Mouse (Mus musculus) lung, postnatal 0 days (tissue): ENCODE measurements around the gene Zfp773. TPM values are rescaled to one million over a fixed set of nuclear protein-coding genes. Genes with fewer than 3 reads are reported as not detected.

ENCODE experiments used
- ATAC-seq: fragments of 200-750 bp; cut with Nextera tagmentation; 2 replicates; pipeline ENCODE4 v1.8.0; 2017; ENCODE audit warnings: moderate library complexity
- DNase-seq: peaks from one replicate; pipeline ENCODE4 v3.0.0-alpha.2; 2016; ENCODE audit warnings: low spot score
- H3K27ac ChIP-seq: fragments of 300-500 bp; sonication (generic); 2 replicates; pipeline ENCODE4 v1.5.1; 2014; ENCODE audit warnings: antibody characterized with exemption, mild to moderate bottlenecking, low read length, mixed read lengths
- H3K27me3 ChIP-seq: fragments of 300-500 bp; sonication (generic); replicated peaks from 2 replicates; pipeline ENCODE4 v1.6.1; 2014; ENCODE audit warnings: low read length, mixed read lengths; ENCODE audit not compliant: insufficient read depth
- H3K36me3 ChIP-seq: fragments of 300-500 bp; sonication (generic); 2 replicates; pipeline ENCODE4 v1.6.1; 2014; ENCODE audit warnings: low read length, mixed read lengths; ENCODE audit not compliant: insufficient read depth
- H3K4me1 ChIP-seq: fragments of 300-500 bp; sonication (generic); 2 replicates; pipeline ENCODE4 v1.6.1; 2014; ENCODE audit warnings: antibody characterized with exemption, low read depth, low read length, mixed read lengths; ENCODE audit not compliant: insufficient read depth
- H3K4me2 ChIP-seq: fragments of 300-500 bp; sonication (generic); replicated peaks from 2 replicates; pipeline ENCODE4 v1.6.1; 2014; ENCODE audit warnings: low read depth, mild to moderate bottlenecking, low read length, moderate library complexity, mixed read lengths
- H3K4me3 ChIP-seq: fragments of 300-500 bp; sonication (generic); 2 replicates; pipeline ENCODE4 v1.5.1; 2014; ENCODE audit warnings: low read depth, low read length
- H3K9ac ChIP-seq: fragments of 300-500 bp; sonication (generic); replicated peaks from 2 replicates; pipeline ENCODE4 v1.6.1; 2014; ENCODE audit warnings: low read depth, mild to moderate bottlenecking
- H3K9me3 ChIP-seq: fragments of 300-500 bp; sonication (generic); 2 replicates; pipeline ENCODE4 v1.6.1; 2016; ENCODE audit warnings: low read length, mixed read lengths
- CTCF ChIP-seq: IDR thresholded peaks from 2 replicates; pipeline ENCODE4 v1.5.1; 2016; ENCODE audit warnings: antibody characterized with exemption, mild to moderate bottlenecking
- EP300 ChIP-seq: IDR thresholded peaks from 2 replicates; pipeline ENCODE4 v1.6.1; 2016; ENCODE audit warnings: antibody characterized with exemption, mild to moderate bottlenecking, control low read depth
- WGBS: fragments of 180-500 bp; shearing (Covaris S2); extraction: QIAGEN DNeasy Blood & Tissue Kit; methylation state at CpG from one replicate; pipeline ENCODE4 v1.1.7; 2014; 5-methylcytosine and 5-hydroxymethylcytosine counted together
- polyA plus RNA-seq: library from polyadenylated mRNA; unstranded; fragments of >200 nt; fragmentation: Nextera tagmentation; extraction: Ambion mirVana; gene quantifications from 2 replicates; pipeline ENCODE4 v1.2.1, GENCODE M21; 2015

The Zfp773 gene
- polyA plus RNA-seq, 1 experiment from 2014 or later, result 0.54 TPM

DNA sequence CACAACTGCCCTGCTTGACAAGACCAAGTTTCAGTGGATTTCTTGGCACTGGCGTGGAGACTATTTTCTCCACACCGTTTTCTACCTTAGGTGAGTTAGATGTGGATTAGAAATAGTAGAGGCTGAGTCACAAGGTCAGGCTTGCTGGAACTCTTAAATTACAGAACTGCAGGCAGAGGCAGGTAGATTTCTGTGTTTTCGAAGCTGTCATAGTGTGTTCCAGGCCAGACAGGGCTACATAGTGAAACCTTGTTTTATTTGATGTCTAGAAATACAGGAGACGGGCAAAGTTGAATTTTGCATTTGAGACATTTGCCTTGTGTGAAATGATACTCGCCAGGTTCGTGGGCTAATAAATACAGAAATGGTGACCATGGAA, 15.0 kb downstream of the Zfp773 start:
- H3K9ac ChIP-seq, result no peak overlapping the region
- no peak for DNase-seq
- ATAC-seq, result no peak

DNA sequence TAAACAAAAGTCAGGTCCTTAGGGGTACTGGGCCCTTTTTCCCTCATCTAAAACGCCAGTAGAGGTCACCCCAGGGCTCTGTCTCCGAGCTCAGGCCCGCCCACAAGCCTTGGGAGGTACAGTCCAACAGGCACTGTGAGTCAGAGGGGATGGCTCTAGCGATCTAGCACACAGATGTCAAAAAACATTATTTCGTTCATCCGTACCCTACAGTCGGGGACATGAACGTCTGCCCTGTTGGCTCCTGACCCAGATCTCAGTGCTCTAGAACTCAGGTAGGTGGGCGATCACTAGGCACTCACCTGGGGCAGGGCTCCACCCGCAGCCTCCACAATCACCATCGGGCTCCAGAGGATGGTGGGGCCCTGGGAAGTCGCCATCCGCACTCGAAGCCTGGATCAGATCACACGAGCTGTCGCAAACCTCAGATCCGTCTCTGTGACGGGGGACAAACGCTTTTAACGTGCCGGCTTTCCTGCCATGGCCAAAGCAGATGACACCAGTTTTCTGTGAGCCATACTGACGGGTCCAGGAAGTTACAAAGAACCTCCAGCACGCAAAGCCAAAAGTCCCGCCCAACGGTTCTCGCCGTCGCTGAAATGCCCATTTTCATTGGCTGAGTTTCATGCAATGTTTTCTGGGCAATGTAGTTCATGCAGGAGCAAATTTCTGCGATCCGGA, 15.5 kb downstream of the Zfp773 start, which contains the start of gene Zfp954:
Zfp954 (minus strand) TSS at position 568 of the 681 bp plus-strand sequence.
- Histone ChIP-seq H3K27ac (peak within 1 kb of the TSS; percentile 64), H3K9me3 (no peaks in the 10 kb centered on the region)
- no peak for TF ChIP-seq EP300
- peak; percentile 58 for TF ChIP-seq CTCF

More for the DNA sequence above, 15.0 kb downstream of the Zfp773 start:
- 49% methylated on average over 6 of the region's 6 CpGs for WGBS
- Histone ChIP-seq H3K27ac (no peak overlapping the region), H3K27me3 (no peaks in the 10 kb centered on the region), H3K4me1 (0 out of 2 replicates have a peak, but pooled peaks cover 3% of the 10 kb centered on the region), H3K9me3 (no peaks in the 10 kb centered on the region), H3K36me3 (no peaks in the 10 kb centered on the region), H3K4me2 (peak overlapping the region; percentile 70; the same call in 1 of the 2 replicates), H3K4me3 (0 out of 2 replicates have a peak overlapping the region, but pooled peaks have one; percentile 66)
- TF ChIP-seq EP300 (no peak), CTCF (no peak)

DNA sequence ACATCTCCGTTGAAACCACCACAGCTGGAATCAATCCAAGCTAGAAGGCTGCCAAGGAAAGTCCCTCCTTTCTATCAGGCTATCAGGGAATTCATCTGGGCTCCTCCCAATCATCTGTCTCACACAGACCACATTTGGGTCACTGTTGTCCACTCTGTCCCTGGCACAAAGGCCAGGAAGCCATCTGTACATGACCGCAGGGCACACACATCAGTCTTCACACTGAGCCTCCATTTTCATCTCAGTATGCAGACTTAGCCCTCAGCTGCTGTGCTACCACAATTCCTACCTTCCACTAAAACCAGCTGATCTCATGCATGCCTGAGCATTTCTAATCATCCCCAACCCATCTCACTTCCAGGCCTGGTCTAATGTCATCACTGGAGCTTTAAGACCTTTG, 18.1 kb downstream of the Zfp773 start:
- TF ChIP-seq CTCF (no peak), EP300 (no peak)
- peaks cover 6% of the 10 kb centered on the region for H3K36me3 ChIP-seq
- WGBS, result 77% methylated on average over 2 of the region's 2 CpGs

More for the DNA sequence above, 15.5 kb downstream of the Zfp773 start, which contains the start of gene Zfp954:
- H3K4me2 ChIP-seq, result peak within 1 kb of the TSS; percentile 70
- peak; percentile 97 for ATAC-seq
- 0 out of 2 replicates have a peak, but pooled peaks cover 3% of the 10 kb centered on the region for H3K4me1 ChIP-seq
- under 1% methylated on average over 30 of the region's 30 CpGs for WGBS
- peak within 1 kb of the TSS; percentile 66 for H3K4me3 ChIP-seq
- H3K36me3 ChIP-seq, result no peaks in the 10 kb centered on the region
- DNase-seq, result peak; percentile 95
- no peaks in the 10 kb centered on the region for H3K27me3 ChIP-seq
- peak within 1 kb of the TSS; percentile 34 for H3K9ac ChIP-seq

DNA sequence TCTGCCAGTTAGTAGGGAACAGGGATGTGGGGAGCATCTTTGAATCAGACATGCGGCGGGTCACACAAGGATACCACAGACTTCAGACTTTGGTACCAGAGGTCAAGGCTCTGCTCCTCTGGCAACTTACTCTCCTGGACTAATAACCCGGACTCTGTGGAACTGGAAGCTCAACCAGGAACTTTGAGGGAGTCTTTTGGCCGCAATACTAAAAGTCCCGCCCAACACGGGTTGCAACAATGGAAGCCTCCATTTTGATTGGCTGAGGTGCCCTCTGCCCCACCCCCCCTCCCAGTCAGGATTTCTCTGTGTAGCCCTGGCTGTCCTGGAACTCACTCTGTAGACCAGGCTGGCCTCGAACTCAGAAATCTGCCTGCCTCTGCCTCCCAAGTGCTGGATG, 28.1 kb downstream of the Zfp773 start:
- H3K4me2 ChIP-seq, result no peak overlapping the region
- no peaks in the 10 kb centered on the region for H3K27me3 ChIP-seq
- no peak overlapping the region for H3K4me3 ChIP-seq
- H3K27ac ChIP-seq, result no peak overlapping the region
- 89% methylated on average over 7 of the region's 7 CpGs for WGBS
- ATAC-seq (no peak), DNase-seq (no peak)
- no peaks in the 10 kb centered on the region for H3K36me3 ChIP-seq
- H3K4me1 ChIP-seq, result no peaks in the 10 kb centered on the region
- TF ChIP-seq EP300 (no peak), CTCF (no peak)
- no peaks in the 10 kb centered on the region for H3K9me3 ChIP-seq
- no peak overlapping the region for H3K9ac ChIP-seq

More for the DNA sequence above, 18.1 kb downstream of the Zfp773 start:
- DNase-seq, result peak; percentile 9
- Histone ChIP-seq H3K27me3 (no peaks in the 10 kb centered on the region), H3K4me1 (0 out of 2 replicates have a peak, but pooled peaks cover 3% of the 10 kb centered on the region), H3K27ac (no peak overlapping the region), H3K4me3 (no peak overlapping the region), H3K9me3 (no peaks in the 10 kb centered on the region), H3K9ac (no peak overlapping the region), H3K4me2 (no peak overlapping the region)
- no peak for ATAC-seq

Other genes with a start within 250 kb of the Zfp773 start
- 0.42 TPM in 2 replicates for gene Aurkc, start 141.5 kb downstream of the Zfp773 start, polyA plus RNA-seq
- gene Zfp954, start 15.3 kb downstream of the Zfp773 start, polyA plus RNA-seq, result 10.4 and 11.9 TPM in 2 replicates
- gene Zfp418, start 34.6 kb upstream of the Zfp773 start, polyA plus RNA-seq, result 1.3 and 1.4 TPM in 2 replicates
- gene Zfp772, start 73.2 kb upstream of the Zfp773 start, polyA plus RNA-seq, result 3.6 and 4.0 TPM in 2 replicates
- 0.32 and 0.44 TPM in 2 replicates for gene Vmn2r29, start 110.6 kb upstream of the Zfp773 start, polyA plus RNA-seq
- 1.7 and 1.8 TPM in 2 replicates for gene Gm45844, start 141.5 kb upstream of the Zfp773 start, polyA plus RNA-seq
- gene Clcn4, start 164.1 kb upstream of the Zfp773 start, polyA plus RNA-seq, result 48.5 and 50.6 TPM in 2 replicates
- not detected in 2 replicates for gene Vmn2r30, start 200.9 kb upstream of the Zfp773 start, polyA plus RNA-seq
- not detected in 2 replicates for gene Gm45783, start 237.8 kb upstream of the Zfp773 start, polyA plus RNA-seq